Mouse (Mus musculus) hindbrain, embryonic 15.5 days (tissue): Measurements from ENCODE around the gene Ehmt2. TPM values are rescaled to one million over a fixed set of nuclear protein-coding genes. Genes with fewer than 3 reads are reported as not detected.
"Not testable (repeated sequence)": the region's sequence is repeated elsewhere in the genome, so short reads cannot be mapped to it uniquely, and the experiment has no call there.

ENCODE experiments used
- ATAC-seq: fragments of 200-750 bp; cut with Nextera tagmentation; 2 replicates; pipeline ENCODE4 v1.8.0; 2017; ENCODE audit warnings: low read depth, moderate number of reproducible peaks, moderate TSS enrichment; ENCODE audit not compliant: low FRiP score
- H3K27ac ChIP-seq: fragments of 300-500 bp; sonication (generic); replicated peaks from 2 replicates; pipeline ENCODE4 v1.5.1; 2015; ENCODE audit warnings: mild to moderate bottlenecking, inconsistent platforms
- H3K27me3 ChIP-seq: fragments of 300-500 bp; sonication (generic); 2 replicates; pipeline ENCODE4 v1.6.1; 2015; ENCODE audit warnings: control low read depth, inconsistent platforms
- H3K36me3 ChIP-seq: fragments of 300-500 bp; sonication (generic); 2 replicates; pipeline ENCODE4 v1.6.1; 2015; ENCODE audit warnings: control low read depth, inconsistent platforms
- H3K4me1 ChIP-seq: fragments of 300-500 bp; sonication (generic); replicated peaks from 2 replicates; pipeline ENCODE4 v1.6.1; 2015; ENCODE audit warnings: control low read depth, inconsistent platforms
- H3K4me2 ChIP-seq: fragments of 300-500 bp; sonication (generic); 2 replicates; pipeline ENCODE4 v1.6.1; 2015; ENCODE audit warnings: moderate library complexity, mild to moderate bottlenecking, inconsistent platforms
- H3K4me3 ChIP-seq: fragments of 300-500 bp; sonication (generic); 2 replicates; pipeline ENCODE4 v1.5.1; 2015; ENCODE audit warnings: mild to moderate bottlenecking, inconsistent platforms
- H3K9ac ChIP-seq: fragments of 300-500 bp; sonication (generic); 2 replicates; pipeline ENCODE4 v1.6.1; 2015; ENCODE audit warnings: inconsistent platforms
- H3K9me3 ChIP-seq: fragments of 300-500 bp; sonication (generic); 2 replicates; pipeline ENCODE4 v1.6.1; 2016; ENCODE audit warnings: control low read depth, inconsistent platforms
- WGBS: fragments of 180-500 bp; shearing (Covaris S2); methylation state at CpG from one replicate; pipeline ENCODE4 v1.1.7; 2015; 5-methylcytosine and 5-hydroxymethylcytosine counted together
- microRNA-seq: library from miRNA; unstranded; fragments of <30 nt; microRNA quantifications from one replicate; pipeline ENCODE4, GENCODE M21; 2016
- polyA plus RNA-seq: library from polyadenylated mRNA; unstranded; fragments of >200 nt; fragmentation: Nextera tagmentation; extraction: Ambion mirVana; gene quantifications from 2 replicates; pipeline ENCODE4 v1.2.1, GENCODE M21; 2015

Ehmt2 gene
- polyA plus RNA-seq, 1 experiment from 2014 or later = 96.7 TPM

- peak within 1 kb of the TSS; percentile 48 for H3K4me3 ChIP-seq
- peak; percentile 92 for ATAC-seq
- not testable (repeated sequence) for H3K36me3 ChIP-seq, H3K9me3 ChIP-seq, H3K4me1 ChIP-seq
- H3K27ac ChIP-seq = peak within 1 kb of the TSS; percentile 85
- WGBS = 0% methylated on average over 29 of the region's 32 CpGs
- H3K4me2 ChIP-seq = peak within 1 kb of the TSS; percentile 89
- H3K27me3 ChIP-seq = peaks cover 36% of the 10 kb centered on the region
- H3K9ac ChIP-seq = peak within 1 kb of the TSS; percentile 33; the same call in 1 of the 2 replicates
These were observed 61.0 kb downstream of the Ehmt2 start, which contains the start of gene Hspa1b for GRCm38 (mm10) chr17:34959130-34959778. TSS of gene Hspa1b (minus strand) at chr17:34959238.

- peak overlapping the region; percentile 85 for H3K27ac ChIP-seq
These were observed 61.7 kb downstream of the Ehmt2 start for GRCm38 (mm10) chr17:34959881-34960515.

GRCm38 (mm10) chr17:34960702-34961493, 62.6 kb downstream of the Ehmt2 start:
- no peak for ATAC-seq
- H3K4me2 ChIP-seq = no peak overlapping the region
- no peak overlapping the region for H3K27ac ChIP-seq
- 0 out of 2 replicates have a peak, but pooled peaks cover 5% of the 10 kb centered on the region for H3K4me1 ChIP-seq
- no peaks in the 10 kb centered on the region for H3K9me3 ChIP-seq
- H3K36me3 ChIP-seq = no peaks in the 10 kb centered on the region
- no peak overlapping the region for H3K9ac ChIP-seq
- H3K4me3 ChIP-seq = no peak overlapping the region
- peaks cover 28% of the 10 kb centered on the region for H3K27me3 ChIP-seq

More at GRCm38 (mm10) chr17:34959881-34960515, 61.7 kb downstream of the Ehmt2 start:
- 16% methylated on average over 12 of the region's 12 CpGs for WGBS
- Histone ChIP-seq H3K4me2 (peak overlapping the region; percentile 89), H3K9ac (peak overlapping the region; percentile 33; the same call in 1 of the 2 replicates), H3K9me3 (no peaks in the 10 kb centered on the region), H3K36me3 (no peaks in the 10 kb centered on the region), H3K27me3 (peaks cover 33% of the 10 kb centered on the region), H3K4me3 (peak overlapping the region; percentile 48), H3K4me1 (0 out of 2 replicates have a peak, but pooled peaks cover 5% of the 10 kb centered on the region)
- no peak for ATAC-seq

- ATAC-seq = no peak
- H3K27me3 ChIP-seq = peaks cover 26% of the 10 kb centered on the region
These were observed 63.9 kb downstream of the Ehmt2 start for GRCm38 (mm10) chr17:34962125-34962524.

GRCm38 (mm10) chr17:34962841-34963240, 64.6 kb downstream of the Ehmt2 start:
- no peak overlapping the region for H3K27ac ChIP-seq
- H3K4me1 ChIP-seq = 0 out of 2 replicates have a peak, but pooled peaks cover 5% of the 10 kb centered on the region
- ATAC-seq = no peak
- no peaks in the 10 kb centered on the region for H3K9me3 ChIP-seq
- H3K27me3 ChIP-seq = peaks cover 29% of the 10 kb centered on the region
- 53% methylated on average over 1 of the region's 1 CpGs for WGBS
- no peak overlapping the region for H3K4me2 ChIP-seq
- no peak overlapping the region for H3K9ac ChIP-seq
- no peak overlapping the region for H3K4me3 ChIP-seq
- H3K36me3 ChIP-seq = no peaks in the 10 kb centered on the region

More at GRCm38 (mm10) chr17:34962125-34962524, 63.9 kb downstream of the Ehmt2 start:
- no peaks in the 10 kb centered on the region for H3K9me3 ChIP-seq
- H3K36me3 ChIP-seq = no peaks in the 10 kb centered on the region
- no peak overlapping the region for H3K4me3 ChIP-seq
- no peak overlapping the region for H3K9ac ChIP-seq
- WGBS = 29% methylated on average over 3 of the region's 3 CpGs
- 0 out of 2 replicates have a peak, but pooled peaks cover 5% of the 10 kb centered on the region for H3K4me1 ChIP-seq
- no peak overlapping the region for H3K27ac ChIP-seq
- H3K4me2 ChIP-seq = no peak overlapping the region

Small RNA genes within 50 kb of the gene (microRNA-seq; reads per million reads assigned to microRNA genes)
- gene Mir6972 = not detected

Other genes with a start within 250 kb of the Ehmt2 start
- 0.27 and 0.31 TPM in 2 replicates for gene Tnxb, start 227.9 kb upstream of the Ehmt2 start, polyA plus RNA-seq
- gene C4b, start 154.6 kb upstream of the Ehmt2 start, polyA plus RNA-seq = 0.21 and 0.47 TPM in 2 replicates
- gene Cyp21a1, start 93.9 kb upstream of the Ehmt2 start, polyA plus RNA-seq = not detected in 2 replicates
- 43.9 TPM in 2 replicates for gene Stk19, start 61.5 kb upstream of the Ehmt2 start, polyA plus RNA-seq
- gene Dxo, start 61.5 kb upstream of the Ehmt2 start, polyA plus RNA-seq = 67.2 and 68.3 TPM in 2 replicates
- gene Skiv2l, start 48.3 kb upstream of the Ehmt2 start, polyA plus RNA-seq = 59.4 and 63.4 TPM in 2 replicates
- 81.0 and 94.4 TPM in 2 replicates for gene Nelfe, start 48.1 kb upstream of the Ehmt2 start, polyA plus RNA-seq
- gene Cfb, start 36.0 kb upstream of the Ehmt2 start, polyA plus RNA-seq = 2.5 and 4.1 TPM in 2 replicates
- 11.9 and 12.9 TPM in 2 replicates for gene Zbtb12, start 19.0 kb upstream of the Ehmt2 start, polyA plus RNA-seq
- gene Gm20547, start 16.4 kb upstream of the Ehmt2 start, polyA plus RNA-seq = not detected in 2 replicates
- 2.4 and 3.7 TPM in 2 replicates for gene C2, start 204 bp upstream of the Ehmt2 start, polyA plus RNA-seq
- 0.09 TPM in 1 of 2 replicates, not detected in the other for gene Slc44a4, start 16.0 kb downstream of the Ehmt2 start, polyA plus RNA-seq
- 35.9 and 38.3 TPM in 2 replicates for gene Neu1, start 32.8 kb downstream of the Ehmt2 start, polyA plus RNA-seq
- gene Hspa1b, start 60.8 kb downstream of the Ehmt2 start, polyA plus RNA-seq = 0.31 and 0.51 TPM in 2 replicates
- gene Gm20481, start 71.4 kb downstream of the Ehmt2 start, polyA plus RNA-seq = 1.0 TPM in 1 of 2 replicates, not detected in the other
- gene Hspa1a, start 73.7 kb downstream of the Ehmt2 start, polyA plus RNA-seq = 12.0 and 13.1 TPM in 2 replicates
- 1.3 and 1.8 TPM in 2 replicates for gene Hspa1l, start 74.2 kb downstream of the Ehmt2 start, polyA plus RNA-seq
- 109 and 113 TPM in 2 replicates for gene Lsm2, start 83.4 kb downstream of the Ehmt2 start, polyA plus RNA-seq
- 60.4 and 68.7 TPM in 2 replicates for gene Vars, start 102.5 kb downstream of the Ehmt2 start, polyA plus RNA-seq
- gene Vwa7, start 118.1 kb downstream of the Ehmt2 start, polyA plus RNA-seq = 0.14 TPM in 2 replicates
- gene Sapcd1, start 129.5 kb downstream of the Ehmt2 start, polyA plus RNA-seq = 1.6 and 2.3 TPM in 2 replicates
- gene Msh5, start 148.3 kb downstream of the Ehmt2 start, polyA plus RNA-seq = 1.6 and 3.4 TPM in 2 replicates
- 87.4 TPM in 2 replicates for gene Clic1, start 151.5 kb downstream of the Ehmt2 start, polyA plus RNA-seq
- 349 and 367 TPM in 2 replicates for gene Ddah2, start 160.6 kb downstream of the Ehmt2 start, polyA plus RNA-seq
- 0.18 TPM in 1 of 2 replicates, not detected in the other for gene Ly6g6c, start 166.9 kb downstream of the Ehmt2 start, polyA plus RNA-seq
- 0.22 and 0.25 TPM in 2 replicates for gene Mpig6b, start 167.7 kb downstream of the Ehmt2 start, polyA plus RNA-seq
- gene Ly6g6e, start 178.4 kb downstream of the Ehmt2 start, polyA plus RNA-seq = 0.43 and 0.53 TPM in 2 replicates
- 1.2 and 1.8 TPM in 2 replicates for gene Ly6g6d, start 179.6 kb downstream of the Ehmt2 start, polyA plus RNA-seq
- gene Ly6g6f, start 187.1 kb downstream of the Ehmt2 start, polyA plus RNA-seq = 0.24 TPM in 1 of 2 replicates, not detected in the other
- 102 and 106 TPM in 2 replicates for gene Abhd16a, start 190.8 kb downstream of the Ehmt2 start, polyA plus RNA-seq
- gene Ly6g5c, start 209.8 kb downstream of the Ehmt2 start, polyA plus RNA-seq = not detected in 2 replicates
- 1.1 and 1.2 TPM in 2 replicates for gene Ly6g5b, start 217.0 kb downstream of the Ehmt2 start, polyA plus RNA-seq
- 24.3 and 25.4 TPM in 2 replicates for gene Gpank1, start 223.0 kb downstream of the Ehmt2 start, polyA plus RNA-seq
- gene Csnk2b, start 223.6 kb downstream of the Ehmt2 start, polyA plus RNA-seq = 308 and 311 TPM in 2 replicates
- gene D17H6S53E, start 227.9 kb downstream of the Ehmt2 start, polyA plus RNA-seq = 9.3 and 10.8 TPM in 2 replicates
- gene Apom, start 233.6 kb downstream of the Ehmt2 start, polyA plus RNA-seq = 0.21 and 0.79 TPM in 2 replicates
- 70.0 and 75.7 TPM in 2 replicates for gene Bag6, start 236.7 kb downstream of the Ehmt2 start, polyA plus RNA-seq